Mouse (Mus musculus) stomach, embryonic 15.5 days (tissue): Measurements from ENCODE around the gene Gfi1. TPM values are rescaled to one million over a fixed set of nuclear protein-coding genes. Genes with fewer than 3 reads are reported as not detected.

Source experiments
- ATAC-seq: fragments of 200-750 bp; cut with Nextera tagmentation; 2 replicates; pipeline ENCODE4 v1.8.0; 2017; ENCODE audit warnings: low read depth, moderate number of reproducible peaks, moderate TSS enrichment; ENCODE audit not compliant: insufficient read depth, low FRiP score
- H3K27ac ChIP-seq: fragments of 300-500 bp; sonication (generic); 2 replicates; pipeline ENCODE4 v1.5.1; 2015; ENCODE audit warnings: mild to moderate bottlenecking, inconsistent platforms
- H3K27me3 ChIP-seq: fragments of 300-500 bp; sonication (generic); replicated peaks from 2 replicates; pipeline ENCODE4 v1.6.1; 2015; ENCODE audit warnings: inconsistent platforms
- H3K36me3 ChIP-seq: fragments of 300-500 bp; sonication (generic); 2 replicates; pipeline ENCODE4 v1.6.1; 2015; ENCODE audit warnings: inconsistent platforms
- H3K4me1 ChIP-seq: fragments of 300-500 bp; sonication (generic); 2 replicates; pipeline ENCODE4 v1.6.1; 2015; ENCODE audit warnings: inconsistent platforms
- H3K4me2 ChIP-seq: fragments of 300-500 bp; sonication (generic); 2 replicates; pipeline ENCODE4 v1.6.1; 2015; ENCODE audit warnings: mild to moderate bottlenecking, inconsistent platforms
- H3K4me3 ChIP-seq: fragments of 300-500 bp; sonication (generic); replicated peaks from 2 replicates; pipeline ENCODE4 v1.5.1; 2015; ENCODE audit warnings: inconsistent platforms
- H3K9ac ChIP-seq: fragments of 300-500 bp; sonication (generic); 2 replicates; pipeline ENCODE4 v1.6.1; 2015; ENCODE audit warnings: inconsistent platforms
- H3K9me3 ChIP-seq: fragments of 300-500 bp; sonication (generic); 2 replicates; pipeline ENCODE4 v1.6.1; 2016; ENCODE audit warnings: inconsistent platforms
- WGBS: fragments of 180-500 bp; shearing (Covaris S2); methylation state at CpG from one replicate; pipeline ENCODE4 v1.1.7; 2015; 5-methylcytosine and 5-hydroxymethylcytosine counted together
- polyA plus RNA-seq: library from polyadenylated mRNA; unstranded; fragments of >200 nt; fragmentation: Nextera tagmentation; extraction: Ambion mirVana; gene quantifications from 2 replicates; pipeline ENCODE4 v1.2.1, GENCODE M21; 2015

The Gfi1 gene
- polyA plus RNA-seq, 1 experiment from 2014 or later = 1.6 TPM

DNA sequence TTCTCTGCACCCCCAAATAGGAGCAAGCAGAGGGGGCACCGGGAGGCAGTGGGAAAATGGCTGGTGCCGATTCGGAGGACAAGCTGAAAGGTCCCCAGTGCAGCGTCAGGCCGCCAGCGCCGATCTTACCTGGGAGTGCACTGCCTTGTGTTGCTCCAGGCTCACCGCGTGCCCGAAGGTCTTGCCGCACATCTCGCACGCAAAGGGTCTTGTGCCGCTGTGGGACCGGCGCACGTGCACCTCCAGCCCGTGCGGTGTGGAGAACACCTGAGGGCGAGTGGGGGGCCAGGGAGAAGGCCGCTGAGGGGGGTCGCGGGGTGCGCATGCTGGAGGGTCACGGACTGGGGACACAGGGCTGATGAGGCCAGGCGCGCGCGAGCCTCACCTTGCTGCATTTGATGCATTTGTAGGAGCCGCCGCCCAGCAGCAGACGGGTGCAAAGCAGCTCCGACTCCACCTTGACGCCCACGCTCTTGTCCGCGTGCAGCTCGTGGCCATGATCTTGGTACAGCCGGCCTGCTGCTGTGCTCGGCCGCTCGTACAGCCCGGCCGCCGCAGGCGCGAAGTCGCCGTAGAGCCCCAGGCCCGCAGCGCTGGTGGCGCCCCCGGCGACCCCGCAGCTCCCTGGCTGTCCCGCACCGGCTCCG lies 4.7 kb downstream of the Gfi1 start:
- ATAC-seq = no peak

DNA sequence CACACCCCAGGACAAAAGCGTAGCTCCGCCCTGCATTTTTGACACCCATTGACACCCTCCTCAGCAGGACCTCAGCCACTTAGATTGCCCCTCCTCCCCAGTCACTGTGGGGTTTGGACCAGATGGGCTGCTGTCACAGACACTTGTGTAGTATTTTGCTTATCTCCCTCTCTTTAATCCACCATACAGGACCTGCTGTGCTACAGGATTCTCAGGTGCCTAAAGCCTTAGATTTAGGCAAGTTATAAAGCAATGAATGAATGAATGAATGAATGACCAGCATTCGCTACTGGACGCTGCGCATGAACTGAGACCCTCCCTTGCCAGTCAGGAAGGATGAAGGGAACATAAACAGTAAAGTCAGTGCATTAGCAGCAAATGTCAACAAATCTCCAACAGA lies 5.3 kb downstream of the Gfi1 start:
- peaks cover 49% of the 10 kb centered on the region for H3K4me1 ChIP-seq
- no peak for ATAC-seq
- H3K27me3 ChIP-seq = peaks cover 66% of the 10 kb centered on the region
- peak overlapping the region; percentile 70 for H3K4me2 ChIP-seq
- no peak overlapping the region; the same call in 1 of the 2 replicates for H3K4me3 ChIP-seq
- WGBS = 10% methylated on average over 5 of the region's 5 CpGs
- H3K36me3 ChIP-seq = no peaks in the 10 kb centered on the region
- no peak overlapping the region for H3K27ac ChIP-seq
- no peaks in the 10 kb centered on the region for H3K9me3 ChIP-seq
- H3K9ac ChIP-seq = no peak overlapping the region

More for the DNA sequence above, 4.7 kb downstream of the Gfi1 start:
- no peaks in the 10 kb centered on the region for H3K36me3 ChIP-seq
- peak overlapping the region; percentile 70 for H3K4me2 ChIP-seq
- no peak overlapping the region for H3K9ac ChIP-seq
- H3K4me1 ChIP-seq = peaks cover 55% of the 10 kb centered on the region
- no peaks in the 10 kb centered on the region for H3K9me3 ChIP-seq
- peak overlapping the region; percentile 37 for H3K4me3 ChIP-seq
- 5% methylated on average over 58 of the region's 58 CpGs for WGBS
- no peak overlapping the region for H3K27ac ChIP-seq
- peaks cover 71% of the 10 kb centered on the region for H3K27me3 ChIP-seq

DNA sequence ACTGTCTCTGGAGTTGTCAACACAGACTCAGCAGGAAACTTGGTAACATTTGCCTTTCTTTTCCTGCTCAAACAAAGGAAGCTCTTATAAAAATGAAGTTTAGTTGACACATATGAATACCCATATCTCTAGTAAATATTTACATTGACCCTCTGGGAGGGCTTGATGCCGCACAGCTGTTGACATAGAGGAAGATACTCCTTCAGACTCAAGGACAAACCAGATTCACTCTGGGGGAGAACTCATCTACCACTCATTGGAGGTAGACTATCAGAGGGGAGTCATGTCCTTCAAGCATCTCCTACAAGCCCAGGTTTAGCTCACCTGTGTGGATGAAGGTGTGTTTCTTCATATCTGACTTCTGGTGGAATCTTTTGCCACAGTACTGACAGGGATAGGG lies 6.0 kb downstream of the Gfi1 start:
- no peak for ATAC-seq
- Histone ChIP-seq H3K9me3 (no peaks in the 10 kb centered on the region), H3K36me3 (no peaks in the 10 kb centered on the region), H3K4me3 (no peak overlapping the region), H3K4me2 (no peak overlapping the region), H3K4me1 (peaks cover 42% of the 10 kb centered on the region), H3K27me3 (peaks cover 59% of the 10 kb centered on the region), H3K27ac (no peak overlapping the region), H3K9ac (no peak overlapping the region)
- WGBS = 11% methylated on average over 1 of the region's 1 CpGs

DNA sequence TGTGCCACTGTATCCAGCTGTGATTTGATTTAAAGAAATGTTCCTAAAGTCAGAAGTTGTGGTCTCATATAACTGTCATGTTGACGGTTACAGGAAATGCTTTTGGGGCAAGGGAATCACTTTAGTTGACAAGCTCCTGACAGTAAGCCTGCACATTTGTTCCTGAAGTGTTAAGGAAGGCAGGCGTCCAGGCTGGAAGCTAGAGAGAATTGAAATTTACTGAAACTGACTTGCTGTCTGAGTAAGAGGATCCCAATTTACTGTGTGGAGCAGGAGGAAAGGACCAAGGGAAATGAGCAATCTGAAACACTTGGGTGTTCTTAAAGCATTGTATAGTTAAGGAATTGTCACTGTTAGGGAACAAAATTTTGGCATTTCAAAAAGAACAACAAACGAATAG lies 6.6 kb downstream of the Gfi1 start:
- H3K9ac ChIP-seq = no peak overlapping the region
- H3K4me3 ChIP-seq = no peak overlapping the region
- H3K4me1 ChIP-seq = peaks cover 37% of the 10 kb centered on the region
- H3K27me3 ChIP-seq = peaks cover 54% of the 10 kb centered on the region
- H3K9me3 ChIP-seq = no peaks in the 10 kb centered on the region
- H3K36me3 ChIP-seq = no peaks in the 10 kb centered on the region
- H3K27ac ChIP-seq = no peak overlapping the region
- ATAC-seq = no peak
- WGBS = 15% methylated on average over 3 of the region's 3 CpGs
- H3K4me2 ChIP-seq = no peak overlapping the region

DNA sequence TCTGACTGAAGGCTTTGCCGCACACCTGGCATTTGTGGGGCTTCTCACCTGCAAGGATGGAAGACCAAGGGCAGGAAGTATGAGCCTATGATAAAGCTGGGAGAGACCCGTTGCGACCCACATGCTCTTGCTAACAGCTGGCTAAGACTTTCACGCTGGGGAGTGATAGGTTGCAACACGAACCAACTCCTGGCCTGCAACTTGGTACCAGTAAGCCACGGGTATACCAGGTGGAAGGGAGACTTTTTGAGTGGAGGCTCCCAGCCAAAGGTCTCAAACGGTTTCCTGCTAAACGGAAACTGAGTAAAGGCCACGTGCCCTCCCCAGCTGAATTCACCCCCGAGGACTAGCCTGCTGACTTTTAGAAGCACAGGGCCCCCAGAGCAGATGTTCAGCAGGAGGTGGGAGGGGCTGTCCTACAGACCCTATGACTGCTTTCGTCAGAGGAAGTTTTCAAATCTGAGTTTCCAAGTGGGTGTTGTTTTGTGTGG lies 7.9 kb downstream of the Gfi1 start:
- no peak overlapping the region for H3K4me3 ChIP-seq
- no peak for ATAC-seq
- H3K4me1 ChIP-seq = peaks cover 24% of the 10 kb centered on the region
- peaks cover 41% of the 10 kb centered on the region for H3K27me3 ChIP-seq
- H3K4me2 ChIP-seq = no peak overlapping the region
- H3K9ac ChIP-seq = no peak overlapping the region
- WGBS = 21% methylated on average over 11 of the region's 11 CpGs
- H3K36me3 ChIP-seq = no peaks in the 10 kb centered on the region
- no peaks in the 10 kb centered on the region for H3K9me3 ChIP-seq
- H3K27ac ChIP-seq = no peak overlapping the region

DNA sequence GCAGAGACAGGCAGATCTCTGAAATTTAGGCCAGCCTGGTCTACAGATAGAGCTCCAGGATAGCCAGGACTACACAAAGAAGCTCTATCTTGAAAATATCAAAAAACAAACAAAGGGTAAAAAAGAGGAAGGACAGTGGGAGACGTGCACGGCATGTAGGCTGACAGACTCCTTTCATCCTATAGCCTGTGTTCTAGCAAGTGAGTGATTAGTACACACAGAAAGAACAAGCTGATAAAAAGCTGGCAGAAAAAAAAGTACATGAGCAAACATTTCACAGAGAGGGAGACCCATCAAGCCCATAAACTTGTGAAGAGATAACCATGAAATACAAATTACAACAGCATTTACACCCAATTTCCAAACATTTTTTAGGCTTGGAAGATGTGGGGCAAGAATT lies 14.1 kb downstream of the Gfi1 start:
- Histone ChIP-seq H3K9ac (no peak overlapping the region), H3K9me3 (no peaks in the 10 kb centered on the region), H3K4me2 (no peak overlapping the region), H3K4me1 (no peaks in the 10 kb centered on the region), H3K27ac (no peak overlapping the region), H3K4me3 (no peak overlapping the region), H3K27me3 (no peaks in the 10 kb centered on the region), H3K36me3 (no peaks in the 10 kb centered on the region)
- WGBS = 48% methylated on average over 2 of the region's 2 CpGs
- peak; percentile 47; the same call in 1 of the 2 replicates for ATAC-seq

DNA sequence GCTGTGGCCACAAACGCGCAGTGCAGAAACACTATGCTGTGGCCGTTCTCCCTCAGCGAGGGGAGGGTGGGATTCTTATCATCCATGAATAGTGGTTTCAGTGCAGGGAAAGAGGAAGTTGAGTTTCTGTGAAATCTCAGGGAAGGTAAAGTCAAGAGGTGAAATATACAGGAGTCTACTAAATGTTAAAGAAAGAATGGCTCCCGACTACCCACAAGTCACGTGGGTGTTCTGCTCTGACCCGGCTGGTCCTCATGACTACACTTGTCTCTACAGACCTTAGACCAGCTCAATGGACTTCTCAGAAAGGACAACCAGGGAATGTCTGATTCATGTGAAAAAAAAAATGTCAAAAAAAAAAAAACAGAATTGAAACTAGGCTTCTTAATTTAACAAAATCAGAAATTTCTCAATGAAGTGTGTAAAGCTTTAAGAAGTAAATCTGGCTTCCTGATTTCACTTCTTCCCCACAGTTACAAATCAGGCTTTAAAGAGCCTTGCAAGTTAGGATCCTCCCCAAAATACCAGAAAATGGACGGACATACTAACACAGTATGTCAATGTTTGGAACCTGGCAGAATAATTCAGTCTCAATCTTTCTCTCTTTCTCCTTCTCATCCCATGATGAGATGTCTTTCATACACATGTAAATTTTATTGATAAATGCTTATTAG lies 17.6 kb downstream of the Gfi1 start:
- H3K4me1 ChIP-seq = no peaks in the 10 kb centered on the region
- whole genome bisulfite sequencing = 79% methylated on average over 8 of the region's 8 CpGs
- ATAC-seq = no peak

DNA sequence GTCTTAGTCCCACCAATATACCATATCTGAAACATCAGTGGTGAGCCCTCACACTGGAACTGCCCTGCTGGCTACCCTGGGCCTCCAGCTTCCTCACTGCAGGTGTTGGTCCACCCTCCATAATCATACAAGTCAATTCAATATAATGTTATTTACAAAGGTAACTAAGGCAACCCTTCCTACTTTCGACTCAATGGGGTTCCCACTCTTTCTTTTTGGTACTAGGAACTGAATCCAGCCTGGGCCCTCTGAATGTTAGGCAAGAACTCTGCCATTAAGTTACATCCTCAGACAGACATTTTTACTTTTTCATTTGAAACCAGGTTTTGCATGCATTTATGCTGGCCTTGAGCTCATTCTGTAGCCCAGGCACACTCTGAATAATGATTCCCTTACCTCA lies 19.6 kb downstream of the Gfi1 start:
- H3K4me3 ChIP-seq = no peak overlapping the region
- no peak overlapping the region for H3K27ac ChIP-seq
- WGBS = 58% methylated on average over 1 of the region's 1 CpGs
- H3K4me2 ChIP-seq = no peak overlapping the region
- H3K27me3 ChIP-seq = no peaks in the 10 kb centered on the region
- ATAC-seq = no peak
- no peaks in the 10 kb centered on the region for H3K36me3 ChIP-seq
- H3K4me1 ChIP-seq = no peaks in the 10 kb centered on the region
- no peak overlapping the region for H3K9ac ChIP-seq
- H3K9me3 ChIP-seq = no peaks in the 10 kb centered on the region

More for the DNA sequence above, 17.6 kb downstream of the Gfi1 start:
- no peak overlapping the region for H3K27ac ChIP-seq
- H3K9me3 ChIP-seq = no peaks in the 10 kb centered on the region
- no peak overlapping the region for H3K9ac ChIP-seq
- no peaks in the 10 kb centered on the region for H3K27me3 ChIP-seq
- H3K4me2 ChIP-seq = no peak overlapping the region
- no peaks in the 10 kb centered on the region for H3K36me3 ChIP-seq
- no peak overlapping the region for H3K4me3 ChIP-seq

DNA sequence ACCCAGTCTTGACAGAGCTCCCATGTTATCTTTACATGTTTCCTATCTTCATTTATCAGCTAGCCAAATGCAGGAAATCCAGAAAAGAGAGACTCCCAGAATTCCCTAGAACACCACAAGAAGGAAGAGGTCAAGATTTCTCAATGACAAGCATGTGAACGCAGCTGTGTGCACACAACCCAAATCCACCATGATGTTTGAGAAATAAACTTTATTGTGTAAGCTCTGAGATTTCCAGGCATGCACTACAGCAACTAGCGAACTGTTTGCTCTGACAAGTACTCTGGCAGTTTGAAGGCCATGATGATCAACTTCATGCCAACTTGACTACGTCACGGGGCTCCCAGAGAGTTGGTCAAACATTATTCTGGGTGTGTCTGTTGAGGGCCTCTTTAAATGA lies 20.1 kb downstream of the Gfi1 start:
- 69% methylated on average over 4 of the region's 4 CpGs for WGBS
- no peak overlapping the region for H3K4me3 ChIP-seq
- H3K9me3 ChIP-seq = no peaks in the 10 kb centered on the region
- H3K4me2 ChIP-seq = no peak overlapping the region
- no peak overlapping the region for H3K27ac ChIP-seq
- H3K4me1 ChIP-seq = no peaks in the 10 kb centered on the region
- no peaks in the 10 kb centered on the region for H3K27me3 ChIP-seq
- no peak overlapping the region for H3K9ac ChIP-seq
- no peaks in the 10 kb centered on the region for H3K36me3 ChIP-seq
- ATAC-seq = no peak

DNA sequence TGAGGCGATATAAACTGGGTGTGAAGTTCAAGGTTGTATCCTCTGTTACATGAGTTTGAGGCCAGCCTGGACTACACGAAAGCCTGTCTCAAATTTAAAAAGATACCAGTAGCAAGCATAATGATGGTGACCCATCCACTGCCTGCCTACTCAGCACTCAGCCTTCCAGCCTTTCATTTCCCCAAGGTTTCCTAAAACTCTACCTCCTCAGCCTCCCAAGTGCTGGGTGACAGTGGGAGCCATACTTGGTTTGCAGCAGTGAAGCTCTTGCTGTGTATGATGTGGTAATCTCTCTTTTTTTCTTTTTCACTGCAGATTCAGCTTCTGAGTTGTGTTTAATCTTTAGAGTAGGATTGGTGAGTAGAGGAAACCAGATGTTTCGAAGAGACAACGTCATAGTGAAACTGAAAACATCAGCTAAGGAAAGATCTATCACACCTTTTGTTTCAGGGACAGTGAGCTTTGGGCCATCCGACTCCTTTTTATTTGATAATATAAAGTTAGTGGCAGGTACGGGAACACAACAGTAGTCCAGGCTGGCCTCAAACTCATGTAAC lies 22.6 kb downstream of the Gfi1 start:
- no peaks in the 10 kb centered on the region for H3K27me3 ChIP-seq
- WGBS = 80% methylated on average over 6 of the region's 6 CpGs
- no peak for ATAC-seq

DNA sequence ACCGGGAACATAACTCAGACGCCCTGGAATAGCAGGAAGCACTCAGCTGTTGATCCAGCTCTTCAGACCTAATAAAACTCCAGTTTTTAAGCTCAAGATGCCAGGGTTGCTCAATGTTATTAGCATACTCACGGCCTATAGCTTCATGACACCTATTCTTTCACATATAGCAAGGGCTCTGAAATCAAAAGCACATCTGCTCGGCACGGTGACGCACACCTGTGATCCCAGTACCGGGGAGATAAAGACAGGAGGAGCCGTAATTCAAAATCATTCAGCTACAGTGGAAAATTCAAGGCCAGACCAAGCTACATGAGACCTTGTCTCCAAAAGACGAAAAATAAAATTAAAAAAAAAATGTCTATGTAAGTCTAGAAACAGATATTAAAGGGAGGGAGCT lies 24.2 kb downstream of the Gfi1 start:
- H3K27me3 ChIP-seq = no peaks in the 10 kb centered on the region
- no peak overlapping the region for H3K4me3 ChIP-seq
- H3K36me3 ChIP-seq = no peaks in the 10 kb centered on the region
- WGBS = 80% methylated on average over 9 of the region's 9 CpGs
- no peak for ATAC-seq
- no peak overlapping the region for H3K4me2 ChIP-seq
- H3K4me1 ChIP-seq = no peaks in the 10 kb centered on the region
- H3K27ac ChIP-seq = no peak overlapping the region
- no peak overlapping the region for H3K9ac ChIP-seq
- H3K9me3 ChIP-seq = no peaks in the 10 kb centered on the region

More for the DNA sequence above, 22.6 kb downstream of the Gfi1 start:
- no peaks in the 10 kb centered on the region for H3K4me1 ChIP-seq
- H3K4me2 ChIP-seq = no peak overlapping the region
- H3K36me3 ChIP-seq = no peaks in the 10 kb centered on the region
- no peak overlapping the region for H3K27ac ChIP-seq
- H3K9ac ChIP-seq = no peak overlapping the region
- no peaks in the 10 kb centered on the region for H3K9me3 ChIP-seq
- H3K4me3 ChIP-seq = no peak overlapping the region

DNA sequence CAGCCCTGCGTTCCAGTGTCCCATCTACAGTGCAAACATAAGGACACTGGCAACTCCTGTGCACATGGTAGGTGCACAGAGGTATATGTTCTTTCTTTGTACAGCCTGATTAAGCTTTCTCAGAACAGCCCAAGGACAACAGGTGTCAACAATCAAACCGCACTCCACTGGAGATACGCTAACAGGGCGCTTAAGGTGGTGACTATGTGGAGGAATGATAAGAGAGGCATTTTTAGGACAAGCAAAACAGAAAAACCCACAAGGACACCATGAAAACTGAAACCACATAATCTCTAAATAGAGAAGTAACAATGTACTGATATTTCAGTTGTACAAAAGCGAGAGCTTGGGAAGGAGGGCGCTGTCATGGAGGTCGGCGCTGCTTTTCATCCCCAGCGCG lies 25.0 kb downstream of the Gfi1 start:
- H3K4me3 ChIP-seq = no peak overlapping the region
- no peaks in the 10 kb centered on the region for H3K36me3 ChIP-seq
- WGBS = 84% methylated on average over 10 of the region's 10 CpGs
- H3K9ac ChIP-seq = no peak overlapping the region
- no peaks in the 10 kb centered on the region for H3K4me1 ChIP-seq
- no peaks in the 10 kb centered on the region for H3K27me3 ChIP-seq
- H3K4me2 ChIP-seq = no peak overlapping the region
- no peak overlapping the region for H3K27ac ChIP-seq
- no peaks in the 10 kb centered on the region for H3K9me3 ChIP-seq
- ATAC-seq = no peak
